Mouse (Mus musculus): ENCODE data around the gene Wnk2. TPM values are rescaled to one million over a fixed set of nuclear protein-coding genes. Genes with fewer than 3 reads are reported as not detected.

Wnk2 gene
- total RNA-seq, 2 experiments from 2014 or later, result 58.9 to 99.2 TPM

GRCm38 (mm10) chr13:49015366-49016306, 132.2 kb downstream of the Wnk2 start:
- TF ChIP-seq CTCF (IDR thresholded peaks at IDR 0.05), result no peak; the same call in 1 of the 2 replicates
- H3K4me3 ChIP-seq, result peak overlapping the region; percentile 67
- peak overlapping the region; percentile 84 for H3K27ac ChIP-seq
- intact Hi-C loops (cut with DNase I), result no loop called here
- peak; percentile 29 for DNase-seq

GRCm38 (mm10) chr13:49013206-49013794, 134.5 kb downstream of the Wnk2 start:
- no peak for DNase-seq
- H3K4me3 ChIP-seq, result no peak overlapping the region
- TF ChIP-seq CTCF (IDR thresholded peaks at IDR 0.05), result no peak
- no peak overlapping the region for H3K27ac ChIP-seq
- intact Hi-C loops (cut with DNase I), result no loop called here

- peak; percentile 50 for DNase-seq
- Histone ChIP-seq H3K4me3 (no peak overlapping the region), H3K27ac (peak overlapping the region; percentile 20; the same call in 1 of the 2 replicates)
- TF ChIP-seq CTCF (IDR thresholded peaks at IDR 0.05), result no peak
- intact Hi-C loops (cut with DNase I), result no loop called here
These were observed 146.1 kb downstream of the Wnk2 start for GRCm38 (mm10) chr13:49001691-49002090.

GRCm38 (mm10) chr13:48998591-48998990, 149.2 kb downstream of the Wnk2 start:
- intact Hi-C loops (cut with DNase I), result loop anchor here (5.0 kb wide), 4 partner anchors 81 to 341 kb away; no protein-coding TSS in a partner anchor
- TF ChIP-seq CTCF (IDR thresholded peaks at IDR 0.05), result peak; percentile 78
- DNase-seq, result peak; percentile 49
- Histone ChIP-seq H3K4me3 (no peak overlapping the region), H3K27ac (no peak overlapping the region)

GRCm38 (mm10) chr13:48996731-48997130, 151.1 kb downstream of the Wnk2 start:
- Histone ChIP-seq H3K4me3 (no peak overlapping the region), H3K27ac (no peak overlapping the region)
- no peak for TF ChIP-seq CTCF (IDR thresholded peaks at IDR 0.05)
- intact Hi-C loops (cut with DNase I), result loop anchor here (5.0 kb wide), 4 partner anchors 79 to 339 kb away; no protein-coding TSS in a partner anchor
- DNase-seq, result no peak

GRCm38 (mm10) chr13:48994903-48995302, 152.9 kb downstream of the Wnk2 start:
- TF ChIP-seq CTCF (IDR thresholded peaks at IDR 0.05), result no peak
- DNase-seq, result no peak
- H3K4me3 ChIP-seq, result no peak overlapping the region
- intact Hi-C loops (cut with DNase I), result loop anchor here (5.0 kb wide), 4 partner anchors 78 to 338 kb away; no protein-coding TSS in a partner anchor
- no peak overlapping the region for H3K27ac ChIP-seq

GRCm38 (mm10) chr13:48992914-48993313, 154.9 kb downstream of the Wnk2 start:
- no peak overlapping the region for H3K27ac ChIP-seq
- TF ChIP-seq CTCF (IDR thresholded peaks at IDR 0.05), result no peak
- intact Hi-C loops (cut with DNase I), result no loop called here
- no peak overlapping the region for H3K4me3 ChIP-seq
- no peak for DNase-seq

- Histone ChIP-seq H3K27ac (no peak overlapping the region), H3K4me3 (no peak overlapping the region)
- no peak for TF ChIP-seq CTCF (IDR thresholded peaks at IDR 0.05)
- intact Hi-C loops (cut with DNase I), result no loop called here
- DNase-seq, result no peak
These were observed 157.7 kb downstream of the Wnk2 start for GRCm38 (mm10) chr13:48990138-48990537.

Other genes starting within 250 kb of the Wnk2 start
- 100 to 1,000 TPM; 111 to 119 TPM for gene Fam120a, start 180.0 kb downstream of the Wnk2 start, total RNA-seq (2021)
- 10 to 100 TPM; 17.2 to 18.7 TPM for gene Ninj1, start 39.5 kb upstream of the Wnk2 start, total RNA-seq (2021)
- gene Card19, start 68.0 kb upstream of the Wnk2 start, total RNA-seq (2021), result 100 to 1,000 TPM; 113 to 123 TPM
- under 1 TPM in 1 of 2 experiments, not detected in 1; 0.97 TPM for gene Susd3, start 100.7 kb upstream of the Wnk2 start, total RNA-seq (2021)
- 1 to 10 TPM in 1 of 2 experiments, under 1 TPM in 1; 0.97 to 1.1 TPM for gene Fgd3, start 172.3 kb upstream of the Wnk2 start, total RNA-seq (2021)
- 10 to 100 TPM; 26.0 to 28.5 TPM for gene Bicd2, start 193.6 kb upstream of the Wnk2 start, total RNA-seq (2021)

Measured in gastrocnemius, adult 2 months (tissue).